Mouse (Mus musculus): ENCODE results near the gene Msi2.

The Msi2 gene

GRCm38 (mm10) chr11:88613771-88614526 lies 104.4 kb downstream of the Msi2 start:
- DNase-seq (ENCODE audit: low spot score in 2 of 2) = peak; percentile 35 to 42

- DNase-seq (ENCODE audit: low spot score in 2 of 2) = no peak
Observed at GRCm38 (mm10) chr11:88613008-88613407, 105.3 kb downstream of the Msi2 start.

- no peak for DNase-seq (ENCODE audit: low spot score in 2 of 2)
Observed at GRCm38 (mm10) chr11:88612141-88612540, 106.2 kb downstream of the Msi2 start.

GRCm38 (mm10) chr11:88610809-88611208 lies 107.5 kb downstream of the Msi2 start:
- DNase-seq (ENCODE audit: low spot score in 2 of 2) = no peak

GRCm38 (mm10) chr11:88610112-88610511 lies 108.2 kb downstream of the Msi2 start:
- DNase-seq (ENCODE audit: low spot score in 2 of 2) = no peak

GRCm38 (mm10) chr11:88608584-88608983 lies 109.7 kb downstream of the Msi2 start:
- no peak for DNase-seq (ENCODE audit: low spot score in 2 of 2)

- DNase-seq (ENCODE audit: low spot score in 2 of 2) = no peak
Observed at GRCm38 (mm10) chr11:88607725-88608383, 110.5 kb downstream of the Msi2 start.

GRCm38 (mm10) chr11:88605771-88606170 lies 112.5 kb downstream of the Msi2 start:
- no peak for DNase-seq (ENCODE audit: low spot score in 2 of 2)

- no peak for DNase-seq (ENCODE audit: low spot score in 2 of 2)
Observed at GRCm38 (mm10) chr11:88605098-88605525, 113.2 kb downstream of the Msi2 start.

- DNase-seq (ENCODE audit: low spot score in 2 of 2) = no peak
Observed at GRCm38 (mm10) chr11:88604635-88605034, 113.7 kb downstream of the Msi2 start.

GRCm38 (mm10) chr11:88603366-88603765 lies 114.9 kb downstream of the Msi2 start:
- no peak for DNase-seq (ENCODE audit: low spot score in 2 of 2)

GRCm38 (mm10) chr11:88602471-88603120 lies 115.7 kb downstream of the Msi2 start:
- no peak for DNase-seq (ENCODE audit: low spot score in 2 of 2)

- no peak for DNase-seq (ENCODE audit: low spot score in 2 of 2)
Observed at GRCm38 (mm10) chr11:88600194-88600593, 118.1 kb downstream of the Msi2 start.

- DNase-seq (ENCODE audit: low spot score in 2 of 2) = no peak
Observed at GRCm38 (mm10) chr11:88599332-88600130, 118.8 kb downstream of the Msi2 start.

GRCm38 (mm10) chr11:88598848-88599175 lies 119.5 kb downstream of the Msi2 start:
- no peak for DNase-seq (ENCODE audit: low spot score in 2 of 2)

- DNase-seq (ENCODE audit: low spot score in 2 of 2) = no peak
Observed at GRCm38 (mm10) chr11:88598150-88598847, 120.0 kb downstream of the Msi2 start.

GRCm38 (mm10) chr11:88595616-88596015 lies 122.7 kb downstream of the Msi2 start:
- no peak for DNase-seq (ENCODE audit: low spot score in 2 of 2)

GRCm38 (mm10) chr11:88594804-88595611 lies 123.3 kb downstream of the Msi2 start:
- no peak for DNase-seq (ENCODE audit: low spot score in 2 of 2)

GRCm38 (mm10) chr11:88594010-88594409 lies 124.3 kb downstream of the Msi2 start:
- no peak for DNase-seq (ENCODE audit: low spot score in 2 of 2)

- no peak for DNase-seq (ENCODE audit: low spot score in 2 of 2)
Observed at GRCm38 (mm10) chr11:88592099-88592498, 126.2 kb downstream of the Msi2 start.

GRCm38 (mm10) chr11:88590647-88591046 lies 127.7 kb downstream of the Msi2 start:
- no peak for DNase-seq (ENCODE audit: low spot score in 2 of 2)

Measured in spleen, postnatal 14 days (tissue).